Mouse (Mus musculus) left cerebral cortex, postnatal 36 days (tissue): ENCODE measurements around the gene Fam32a. TPM values are rescaled to one million over a fixed set of nuclear protein-coding genes. Genes with fewer than 3 reads are reported as not detected.
A peak's percentile ranks its signal among the peaks of the same experiment; 100 is the strongest.

Experiments used
- DNase-seq, 2 experiments: peaks; one replicate each; pipeline ENCODE4 v3.0.0; 2021 to 2022; ENCODE audit warnings: low spot score in 2 of 2, mixed read lengths in 1 of 2
- intact Hi-C: fragments of 180-260 bp; cut with DNase I; formaldehyde crosslinking; loops from one replicate; pipeline ENCODE4 v1.15.1; 2025
- total RNA-seq, 2 experiments: library from RNA; stranded (reverse); gene quantifications; 2 replicates each; pipeline ENCODE4 v1.2.3; 2021

The Fam32a gene
- 10 to 100 TPM; 57.2 to 59.3 TPM for total RNA-seq

DNA sequence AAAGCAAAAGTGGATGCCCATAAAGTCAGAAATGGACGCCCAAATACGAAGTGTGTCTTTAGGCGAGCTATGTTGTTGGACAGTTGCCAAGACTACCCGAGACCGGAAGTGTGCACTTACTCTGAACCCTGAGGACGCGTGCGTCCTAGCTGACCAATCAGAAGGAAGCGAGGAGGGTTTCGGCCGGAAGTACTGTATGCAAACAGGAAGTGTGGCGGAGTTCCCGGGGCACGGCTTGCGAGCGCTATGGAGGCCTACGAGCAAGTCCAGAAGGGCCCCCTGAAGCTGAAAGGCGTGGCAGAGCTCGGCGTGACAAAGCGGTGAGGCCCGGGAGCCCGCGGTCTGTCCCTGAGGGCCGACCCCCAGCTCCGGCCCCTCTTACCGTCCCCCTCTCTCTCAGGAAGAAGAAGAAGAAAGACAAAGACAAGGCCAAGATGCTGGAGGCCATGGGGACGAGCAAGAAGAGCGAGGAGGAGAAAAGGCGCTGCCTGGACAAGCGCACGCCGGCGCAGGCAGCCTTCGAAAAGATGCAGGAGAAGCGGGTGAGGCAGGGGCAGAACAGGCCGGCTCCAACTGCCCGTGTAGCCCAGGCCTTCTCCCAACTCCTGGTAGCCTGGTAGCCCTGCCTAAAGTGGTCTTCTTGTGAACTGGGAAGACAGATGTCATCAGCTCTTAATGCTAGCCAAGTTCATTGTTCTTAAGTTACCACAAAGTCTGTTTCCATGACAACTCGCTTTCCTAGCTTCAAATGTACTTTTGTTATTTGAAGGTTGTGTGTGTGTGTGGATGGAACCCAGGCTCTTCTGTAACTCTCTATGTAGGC lies at the start of gene Fam32a:
Gene Fam32a (plus strand): TSS at position 190 of the 823 bp plus-strand sequence.
- peak; percentile 82 to 87 for DNase-seq
- intact Hi-C loops = no loop called here

DNA sequence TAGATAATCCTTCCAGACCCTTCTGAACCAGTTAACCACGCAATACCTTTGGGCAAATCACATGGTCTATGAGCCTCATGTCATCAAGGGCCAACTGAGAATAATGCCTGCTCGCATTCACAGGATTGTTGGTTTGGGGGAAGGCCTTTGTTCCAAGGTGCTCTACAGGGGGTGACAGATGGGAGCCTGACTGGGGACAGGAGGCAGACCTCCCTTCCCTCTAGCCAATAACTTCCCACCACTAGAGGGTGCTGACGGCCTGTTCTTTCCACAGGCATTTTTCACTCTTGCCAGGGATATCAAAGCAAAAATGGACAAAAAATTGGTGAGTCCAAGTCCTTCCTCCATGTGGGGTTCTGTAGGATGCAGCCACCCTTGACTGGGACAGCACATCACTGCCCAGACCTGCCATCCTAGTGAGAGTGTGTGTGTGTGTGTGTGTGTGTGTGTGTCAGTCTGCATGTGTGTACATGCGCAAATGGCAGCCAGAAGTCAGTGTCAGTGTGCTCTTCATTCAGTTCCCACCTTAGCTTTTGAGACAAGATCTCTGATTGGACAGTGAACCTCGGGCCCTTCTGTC lies 42.1 kb upstream of the Fam32a start:
- peak; percentile 55 to 60 for DNase-seq
- intact Hi-C loops = loop anchor here (5.0 kb wide), 1 partner anchor 190 kb away; no protein-coding TSS in a partner anchor

DNA sequence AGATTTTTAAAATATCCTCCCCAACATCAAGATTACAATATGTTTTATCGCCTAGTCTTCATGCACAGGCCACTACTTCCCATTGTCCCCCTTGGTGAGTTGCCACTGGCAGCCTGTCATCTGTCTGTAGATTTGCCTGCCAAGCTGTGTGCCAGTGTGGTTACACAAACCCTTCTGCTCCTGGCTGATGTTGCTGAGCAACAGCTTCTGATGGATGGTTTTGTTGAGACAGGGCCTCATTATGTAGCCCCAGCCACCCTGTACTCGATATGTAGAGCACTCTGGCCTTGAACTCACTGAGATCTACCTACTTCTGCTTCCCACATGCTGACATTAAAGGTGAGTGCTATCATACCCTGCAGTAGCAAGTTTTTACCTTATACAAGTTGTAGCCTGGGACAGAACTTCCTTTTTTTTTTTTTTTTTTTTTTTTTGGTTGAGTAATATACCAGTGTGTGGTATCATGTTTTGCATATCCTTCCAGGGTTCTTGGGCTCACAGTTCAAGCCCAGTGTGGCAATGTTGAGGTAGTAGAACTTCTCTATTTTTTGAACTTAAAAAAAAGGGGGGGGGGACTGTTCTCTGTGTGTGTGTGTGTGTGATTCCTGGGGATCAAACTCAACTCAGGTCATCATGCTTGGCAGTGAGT lies 35.9 kb upstream of the Fam32a start:
- intact Hi-C loops = no loop called here

DNA sequence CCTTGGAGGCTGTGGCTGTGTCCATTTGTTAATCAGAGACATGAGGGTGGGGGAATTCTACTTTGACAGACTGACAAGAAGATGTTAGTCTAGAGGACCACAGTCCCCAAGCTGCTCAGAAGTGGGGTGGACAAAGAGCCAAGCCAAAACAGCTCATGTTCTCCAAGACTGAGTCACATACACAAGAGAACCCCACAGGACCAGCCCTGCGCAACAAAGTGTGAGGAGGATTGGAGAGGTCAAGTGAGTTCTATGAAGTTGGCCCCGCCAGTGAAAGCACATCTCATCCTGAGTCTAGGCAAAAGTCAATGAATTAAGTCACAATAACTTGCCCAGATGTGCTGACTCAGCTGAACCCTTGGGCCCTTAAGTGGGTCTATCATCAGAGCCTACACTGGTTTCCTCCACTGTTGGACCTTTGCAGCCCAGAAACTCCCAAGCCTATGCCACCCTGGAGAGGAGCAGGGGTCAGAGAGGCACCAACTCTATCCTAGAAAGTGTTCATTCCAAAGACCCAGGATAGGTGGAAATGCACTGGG lies 31.7 kb upstream of the Fam32a start:
- intact Hi-C loops = no loop called here
- DNase-seq = no peak

More for the DNA sequence above, 35.9 kb upstream of the Fam32a start:
- no peak for DNase-seq

DNA sequence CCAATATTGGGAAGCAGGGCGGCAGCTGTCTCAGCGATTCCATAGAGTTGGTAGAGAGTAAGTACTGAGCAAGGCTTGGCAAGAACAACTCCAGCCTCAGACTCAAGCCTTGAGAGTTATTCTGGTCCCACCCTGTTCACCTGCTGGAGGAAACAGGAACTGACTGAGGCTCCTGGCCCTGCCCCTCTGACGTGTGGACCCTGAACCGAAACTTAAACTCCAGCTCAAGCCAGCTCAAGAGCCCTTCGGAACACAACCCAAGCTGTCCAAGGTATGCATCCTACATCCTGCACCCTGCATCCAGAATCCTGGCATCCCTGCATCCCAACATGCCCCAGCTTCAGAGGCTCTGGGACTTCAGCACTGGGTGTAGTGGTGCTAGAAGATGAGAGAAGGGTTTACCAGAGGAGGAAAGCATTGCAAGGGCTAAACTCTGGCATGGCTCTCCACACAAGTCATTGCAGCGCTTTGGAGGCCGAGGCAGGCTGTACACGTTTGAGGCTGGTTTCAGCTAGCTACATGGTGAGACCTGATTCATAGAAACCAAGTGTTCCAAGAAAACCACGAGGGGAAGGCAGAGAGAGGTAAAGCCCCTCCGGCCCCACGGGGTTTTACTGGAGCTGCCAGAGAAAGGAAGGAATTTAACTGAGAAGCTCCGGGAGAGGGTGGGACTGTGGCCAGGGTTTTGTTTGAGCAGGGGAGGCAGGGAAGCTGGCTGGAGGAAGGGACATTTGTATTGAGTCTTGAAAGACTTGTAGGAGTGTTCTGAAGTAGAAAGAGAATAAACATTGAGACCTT lies 29.9 kb upstream of the Fam32a start, which contains the start of gene Hsh2d:
Gene Hsh2d (plus strand): TSS at position 222 of the 798 bp plus-strand sequence.
- intact Hi-C loops = no loop called here
- DNase-seq = no peak

DNA sequence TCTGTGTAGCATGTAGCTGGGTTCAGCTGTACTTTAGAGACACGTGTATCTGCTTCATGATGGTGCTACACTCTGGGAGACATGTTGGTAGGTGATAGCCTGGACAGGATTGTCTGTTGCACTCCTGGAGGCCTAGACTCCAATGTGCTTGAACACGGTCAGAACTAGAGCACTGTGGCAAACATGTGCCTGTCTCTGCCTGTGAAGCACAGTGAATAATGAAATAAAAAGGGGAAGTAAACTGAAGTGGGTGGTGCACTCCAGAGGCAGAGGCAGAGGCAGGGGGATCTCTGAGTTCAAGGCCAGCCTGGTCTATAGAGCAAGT lies 29.4 kb upstream of the Fam32a start:
- intact Hi-C loops = no loop called here

DNA sequence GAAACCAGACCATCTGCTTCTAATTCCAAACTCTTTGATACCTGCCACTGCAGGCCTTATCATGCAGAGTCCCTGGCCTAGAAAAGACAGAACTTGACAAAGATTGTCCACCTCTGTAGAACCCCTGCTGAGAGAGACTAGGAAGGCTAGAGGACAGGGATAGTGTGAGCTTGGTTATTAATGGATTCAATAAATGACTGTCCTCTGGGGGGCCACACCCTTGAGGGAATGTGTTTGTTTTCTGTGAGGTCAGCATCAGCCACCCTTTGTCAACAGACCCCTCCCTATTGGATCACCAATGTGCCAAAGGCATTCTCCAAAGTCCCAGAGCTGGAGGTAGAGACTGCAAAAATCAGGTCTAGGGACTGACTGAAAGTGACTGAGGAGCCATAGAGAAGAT lies 27.5 kb upstream of the Fam32a start:
- intact Hi-C loops = no loop called here

More for the DNA sequence above, 29.4 kb upstream of the Fam32a start:
- no peak for DNase-seq

DNA sequence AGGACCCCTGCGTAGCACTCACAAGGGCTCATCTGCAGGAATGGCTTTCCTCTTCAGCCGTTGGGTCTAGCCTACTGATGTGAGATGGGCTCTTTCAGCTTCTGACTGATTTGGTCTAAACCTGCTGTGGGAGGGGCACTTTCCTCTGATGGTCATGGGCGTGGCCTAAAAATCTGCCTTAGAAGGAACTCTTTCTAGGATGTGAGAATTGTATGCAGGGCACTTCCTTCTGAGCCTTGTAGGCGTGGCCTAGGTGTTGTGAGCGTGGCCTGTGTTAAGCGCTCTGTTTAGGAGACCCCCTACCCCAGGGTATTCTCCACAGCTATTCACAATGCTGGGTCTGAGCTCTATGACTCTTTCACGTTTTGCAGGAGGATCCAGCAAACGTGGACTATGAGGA lies 21.5 kb upstream of the Fam32a start:
- DNase-seq = no peak
- intact Hi-C loops = no loop called here

More for the DNA sequence above, 27.5 kb upstream of the Fam32a start:
- DNase-seq = no peak

DNA sequence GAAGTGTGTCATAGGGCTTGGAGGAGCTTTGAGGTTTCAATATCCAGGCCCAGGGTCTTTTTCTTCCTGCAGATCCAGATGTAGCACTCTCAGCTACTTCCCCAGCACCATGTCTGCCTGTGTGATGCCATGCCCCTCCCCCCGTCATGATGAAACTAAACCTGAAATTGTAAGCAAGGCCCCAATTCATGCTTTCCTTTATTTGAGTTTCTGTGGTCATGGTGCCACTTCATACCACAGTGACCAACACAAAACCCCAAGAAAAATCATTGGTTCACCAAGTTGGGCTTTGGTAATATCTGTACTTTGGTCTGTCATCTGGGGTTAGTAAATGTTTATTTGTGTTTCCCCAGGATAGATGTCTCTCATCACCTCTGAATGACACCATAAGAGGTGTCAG lies 10.9 kb upstream of the Fam32a start:
- intact Hi-C loops = no loop called here

DNA sequence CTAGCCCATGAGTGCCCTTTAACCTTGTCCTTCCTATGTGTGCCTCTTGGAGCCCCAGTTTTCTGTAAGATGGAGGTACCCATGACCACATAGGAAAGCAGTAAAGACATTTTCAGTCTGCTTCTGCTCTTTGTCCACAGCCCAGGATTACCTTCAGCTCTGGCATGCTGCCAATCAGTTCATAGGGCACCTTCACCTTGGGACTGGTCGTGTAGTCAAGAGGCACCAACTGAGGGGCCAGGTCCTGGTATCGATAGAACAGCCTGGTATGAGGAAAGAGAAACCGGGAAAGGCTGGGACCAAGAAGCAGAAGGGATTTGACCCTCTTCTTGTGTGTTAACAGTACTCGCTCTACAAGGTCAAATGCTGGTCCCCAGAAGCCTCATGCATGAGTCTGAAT lies 9.3 kb upstream of the Fam32a start:
- intact Hi-C loops = no loop called here
- no peak for DNase-seq

More for the DNA sequence above, 10.9 kb upstream of the Fam32a start:
- no peak for DNase-seq

DNA sequence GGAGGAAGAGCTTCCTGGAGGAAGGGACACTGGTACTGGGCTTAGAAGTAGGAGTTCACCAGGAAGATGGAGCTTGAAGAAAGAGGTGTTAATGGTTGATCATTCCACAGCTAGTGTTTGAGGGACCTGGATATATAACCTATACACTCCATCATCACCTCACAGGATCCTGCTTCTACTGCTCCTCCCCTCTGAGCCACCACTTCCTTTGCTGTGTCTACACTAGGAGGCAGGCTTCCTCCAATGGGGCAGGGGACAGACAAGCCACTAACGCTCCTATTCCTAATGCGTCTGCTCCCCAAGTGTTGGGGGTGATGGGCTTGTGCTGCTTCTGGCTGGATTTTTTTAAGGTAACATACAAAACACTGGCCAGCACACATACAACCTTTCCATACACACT lies 8.8 kb upstream of the Fam32a start:
- DNase-seq = no peak
- intact Hi-C loops = no loop called here

DNA sequence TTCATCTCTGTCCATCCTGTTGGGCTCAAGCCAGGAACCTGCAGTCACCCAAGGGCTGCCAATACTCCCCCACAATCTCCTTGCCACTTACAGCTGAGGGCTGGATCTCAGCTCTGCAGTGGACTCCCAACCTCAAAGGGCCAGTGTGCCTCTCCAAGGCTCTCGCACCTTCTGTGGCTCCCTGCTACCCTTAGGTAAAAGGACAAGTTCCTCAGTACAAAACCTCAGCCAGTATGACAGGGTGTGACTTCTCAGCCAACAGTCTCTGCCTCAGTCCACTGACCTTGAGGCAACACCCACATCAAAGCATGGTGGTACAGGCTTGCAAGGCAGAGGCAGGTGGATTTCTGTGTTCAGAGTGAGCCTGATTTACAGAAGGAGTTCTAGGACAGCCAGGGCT lies 7.7 kb upstream of the Fam32a start:
- intact Hi-C loops = no loop called here
- no peak for DNase-seq

DNA sequence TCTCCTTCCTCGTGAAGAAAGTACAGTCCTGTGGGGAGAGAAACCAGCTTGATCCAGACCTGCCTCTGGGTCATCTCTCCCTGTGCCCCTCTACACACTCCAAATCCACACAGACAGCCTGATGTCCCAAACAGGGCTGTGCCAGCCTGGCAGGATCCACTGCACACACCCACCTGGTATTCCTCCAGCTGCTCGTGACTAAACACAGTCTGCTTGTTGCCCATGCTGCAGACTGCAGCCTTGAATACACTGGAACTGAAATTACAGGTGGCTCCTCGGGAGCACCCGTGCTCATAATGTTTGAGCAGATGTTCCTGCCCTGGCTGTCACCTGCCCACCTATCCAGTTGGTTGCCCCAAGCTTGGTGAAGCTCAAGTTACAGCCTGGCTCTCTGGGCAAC lies 6.8 kb upstream of the Fam32a start, which contains the start of gene Cib3:
Gene Cib3 (minus strand): TSS at position 87 of the 400 bp plus-strand sequence.
- intact Hi-C loops = no loop called here
- peak in 1 of 2 experiments; percentile 21 for DNase-seq

DNA sequence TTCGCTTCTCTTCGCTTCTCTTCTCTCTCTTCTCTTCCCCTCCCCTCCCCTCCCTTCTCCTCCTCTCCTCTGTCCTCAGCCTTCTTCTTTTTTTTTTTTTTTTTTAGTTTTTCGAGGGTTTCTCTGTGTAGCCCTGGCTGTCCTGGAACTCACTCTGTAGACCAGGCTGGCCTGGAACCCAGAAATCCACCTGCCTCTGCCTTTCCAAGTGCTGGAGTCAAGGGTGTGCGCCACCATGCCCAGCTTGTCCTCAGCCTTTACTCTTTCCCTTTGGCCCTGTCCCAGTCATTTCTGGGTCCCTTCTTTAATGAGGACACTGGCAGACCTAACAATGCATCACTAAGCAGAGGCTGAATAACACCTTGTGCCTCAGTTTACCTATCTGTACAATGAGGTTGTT lies 6.0 kb upstream of the Fam32a start, which contains the start of gene Gm11034:
Gene Gm11034 (minus strand): TSS at position 101 of the 400 bp plus-strand sequence.
- intact Hi-C loops = no loop called here
- no peak for DNase-seq

DNA sequence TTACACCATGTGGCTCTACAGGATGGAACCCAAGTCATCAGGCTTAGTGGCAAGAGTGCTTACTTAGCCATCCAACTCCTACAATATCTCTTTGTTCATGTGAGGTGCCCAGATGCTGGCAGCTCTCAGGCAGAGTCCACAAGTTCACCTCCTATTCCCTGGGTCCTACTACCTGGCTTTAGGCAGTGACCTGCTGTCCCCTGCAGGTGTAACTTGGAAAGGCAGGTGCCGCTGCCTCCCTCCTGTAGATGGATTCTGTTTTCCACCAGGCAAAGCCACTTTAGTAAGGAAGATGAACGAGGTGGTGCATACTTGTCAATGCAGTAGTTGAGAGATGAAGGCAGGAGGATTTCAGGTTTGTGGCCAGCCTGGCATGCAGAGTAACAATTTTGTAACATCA lies 4.5 kb upstream of the Fam32a start:
- intact Hi-C loops = no loop called here
- no peak for DNase-seq

DNA sequence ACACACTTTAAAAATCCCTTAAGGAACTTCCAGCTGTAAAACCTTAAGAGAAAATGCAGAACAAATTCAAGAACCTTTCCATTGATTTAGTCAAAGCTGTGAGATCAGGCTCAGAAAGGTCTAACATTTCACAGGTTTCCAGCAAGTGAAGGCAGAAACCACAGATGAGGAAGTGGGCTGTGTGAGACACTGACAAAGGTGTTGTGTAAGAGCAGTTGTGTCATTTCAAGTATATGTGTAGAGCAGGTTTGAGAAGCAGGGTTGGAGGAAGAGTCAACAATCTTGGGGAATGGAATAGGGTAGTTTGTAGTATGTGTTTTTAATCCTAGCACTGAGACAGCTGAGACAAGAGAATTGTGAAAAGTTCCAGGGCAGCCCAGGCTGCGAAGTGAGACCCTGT lies 3.7 kb upstream of the Fam32a start:
- intact Hi-C loops = no loop called here
- DNase-seq = no peak

DNA sequence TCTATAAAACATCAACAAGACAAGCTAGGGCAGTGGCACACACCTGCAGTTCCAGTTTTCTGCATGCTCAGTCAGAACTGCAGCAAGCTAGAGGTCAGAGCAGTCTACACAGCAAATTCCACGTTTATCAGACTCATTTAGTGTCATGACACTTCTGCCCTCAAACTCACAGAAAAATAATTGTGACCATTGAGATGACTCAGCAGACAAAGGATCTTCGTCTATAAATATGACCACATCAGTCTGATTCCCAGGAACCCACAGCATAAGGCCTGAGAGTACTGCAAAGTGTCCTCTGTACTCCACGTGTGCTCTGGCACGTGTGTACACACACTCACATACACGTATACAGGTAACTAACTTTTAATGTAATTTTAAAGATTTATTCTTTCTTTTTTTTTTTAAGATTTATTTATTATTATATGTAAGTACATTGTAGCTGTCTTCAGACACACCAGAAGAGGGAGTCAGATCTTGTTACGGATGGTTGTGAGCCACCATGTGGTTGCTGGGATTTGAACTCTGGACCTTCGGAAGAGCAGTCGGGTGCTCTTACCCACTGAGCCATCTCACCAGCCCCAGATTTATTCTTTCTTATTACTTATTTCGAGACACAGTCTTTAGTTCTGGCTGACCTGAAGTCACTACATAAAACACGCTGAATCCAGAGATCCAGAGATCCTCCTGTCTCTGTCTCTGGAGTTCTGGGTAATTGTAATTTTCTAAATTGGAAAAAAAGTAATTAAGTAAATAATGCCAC lies 569 bp upstream of the Fam32a start:
- DNase-seq = no peak
- intact Hi-C loops = no loop called here

DNA sequence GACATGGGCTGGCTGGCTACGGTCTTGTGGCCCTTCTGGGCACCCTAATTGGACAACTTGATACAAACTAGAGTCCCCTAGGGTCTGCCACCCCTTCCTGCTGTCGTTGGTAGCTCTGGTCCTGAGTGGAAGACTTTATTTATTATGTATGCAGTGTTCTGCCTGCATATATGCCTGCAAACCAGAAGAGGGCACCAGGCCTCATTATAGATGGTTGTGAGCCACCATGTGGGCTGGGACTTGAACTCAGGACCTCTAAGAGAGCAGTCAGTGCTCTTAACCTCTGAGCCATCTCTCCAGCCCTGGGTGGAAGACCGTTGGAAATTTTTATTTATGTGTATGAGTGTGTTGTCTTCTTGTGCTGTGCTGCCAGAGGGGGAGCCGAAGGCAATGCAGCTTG lies 1.2 kb downstream of the Fam32a start:
- intact Hi-C loops = no loop called here
- no peak for DNase-seq

DNA sequence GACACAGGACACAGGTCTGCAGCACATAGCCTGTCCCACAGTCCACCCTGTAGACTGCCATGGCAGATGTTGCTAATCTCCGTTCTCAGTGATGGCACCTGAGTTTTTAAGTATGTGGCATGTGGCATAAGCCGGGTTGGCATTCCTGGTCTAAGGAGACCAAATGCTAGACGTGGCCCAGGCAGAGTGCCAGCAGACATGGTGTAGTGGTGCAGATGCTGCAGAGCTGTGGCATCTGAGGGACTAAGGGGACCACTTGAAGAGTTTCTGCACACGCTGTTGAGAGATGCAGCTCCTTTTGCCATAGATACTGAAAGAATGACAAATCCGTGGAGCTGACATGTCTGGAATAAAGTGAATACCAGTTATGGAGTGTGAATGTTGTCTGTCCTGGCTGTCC lies 3.1 kb downstream of the Fam32a start:
- DNase-seq = no peak
- intact Hi-C loops = no loop called here
